Mouse (Mus musculus): Measurements from ENCODE around the gene Tjp2. TPM values are rescaled to one million over a fixed set of nuclear protein-coding genes. Genes with fewer than 3 reads are reported as not detected.

The Tjp2 gene
- polyA plus RNA-seq, 1 experiment, result 2.4 TPM

- H3K4me1 ChIP-seq (ENCODE audit: control insufficient read depth, insufficient read depth, insufficient read length), result no peaks in the 10 kb centered on the region
- no peaks in the 10 kb centered on the region for H3K36me3 ChIP-seq (ENCODE audit: control insufficient read depth, insufficient read depth, low read length)
- H3K27ac ChIP-seq (ENCODE audit: insufficient read depth, low read length), result no peak overlapping the region
- no peak overlapping the region for H3K4me3 ChIP-seq (ENCODE audit: extremely low read depth, insufficient read depth, insufficient read length)
- 86% methylated on average over 5 of the region's 5 CpGs for WGBS
- no peaks in the 10 kb centered on the region for H3K27me3 ChIP-seq (ENCODE audit: control insufficient read depth, insufficient read depth, low read length)
- TF ChIP-seq POLR2A (IDR thresholded peaks at IDR 0.05; ENCODE audit: low read depth, low read length), result no peak
- no peak for TF ChIP-seq CTCF (IDR thresholded peaks at IDR 0.05; ENCODE audit: extremely low read depth, insufficient read depth, insufficient read length, insufficient replicate concordance)
- DNase-seq (ENCODE audit: low read depth in 1 of 2, low spot score in 2 of 2), result no peak
These were observed 23.0 kb downstream of the Tjp2 start for GRCm38 (mm10) chr19:24201848-24202247.

GRCm38 (mm10) chr19:24200566-24200965 is 24.3 kb downstream of the Tjp2 start:
- Histone ChIP-seq H3K4me3 (ENCODE audit: extremely low read depth, insufficient read depth, insufficient read length) (no peak overlapping the region), H3K4me1 (ENCODE audit: control insufficient read depth, insufficient read depth, insufficient read length) (no peaks in the 10 kb centered on the region), H3K27me3 (ENCODE audit: control insufficient read depth, insufficient read depth, low read length) (no peaks in the 10 kb centered on the region), H3K27ac (ENCODE audit: insufficient read depth, low read length) (no peak overlapping the region), H3K36me3 (ENCODE audit: control insufficient read depth, insufficient read depth, low read length) (no peaks in the 10 kb centered on the region)
- no peak for TF ChIP-seq POLR2A (IDR thresholded peaks at IDR 0.05; ENCODE audit: low read depth, low read length)
- TF ChIP-seq CTCF (IDR thresholded peaks at IDR 0.05; ENCODE audit: extremely low read depth, insufficient read depth, insufficient read length, insufficient replicate concordance), result no peak
- DNase-seq (ENCODE audit: low read depth in 1 of 2, low spot score in 2 of 2), result no peak
- 92% methylated on average over 12 of the region's 12 CpGs for WGBS

GRCm38 (mm10) chr19:24198676-24199303 is 26.0 kb downstream of the Tjp2 start:
- no peaks in the 10 kb centered on the region for H3K36me3 ChIP-seq (ENCODE audit: control insufficient read depth, insufficient read depth, low read length)
- H3K4me3 ChIP-seq (ENCODE audit: extremely low read depth, insufficient read depth, insufficient read length), result no peak overlapping the region
- no peak for DNase-seq (ENCODE audit: low read depth in 1 of 2, low spot score in 2 of 2)
- H3K4me1 ChIP-seq (ENCODE audit: control insufficient read depth, insufficient read depth, insufficient read length), result no peaks in the 10 kb centered on the region
- 74% methylated on average over 11 of the region's 11 CpGs for WGBS
- no peak overlapping the region for H3K27ac ChIP-seq (ENCODE audit: insufficient read depth, low read length)
- H3K27me3 ChIP-seq (ENCODE audit: control insufficient read depth, insufficient read depth, low read length), result no peaks in the 10 kb centered on the region
- TF ChIP-seq POLR2A (IDR thresholded peaks at IDR 0.05; ENCODE audit: low read depth, low read length) (no peak), CTCF (IDR thresholded peaks at IDR 0.05; ENCODE audit: extremely low read depth, insufficient read depth, insufficient read length, insufficient replicate concordance) (no peak)

GRCm38 (mm10) chr19:24197338-24197737 is 27.5 kb downstream of the Tjp2 start:
- no peak for DNase-seq (ENCODE audit: low read depth in 1 of 2, low spot score in 2 of 2)
- H3K27me3 ChIP-seq (ENCODE audit: control insufficient read depth, insufficient read depth, low read length), result no peaks in the 10 kb centered on the region
- H3K27ac ChIP-seq (ENCODE audit: insufficient read depth, low read length), result no peak overlapping the region
- TF ChIP-seq POLR2A (IDR thresholded peaks at IDR 0.05; ENCODE audit: low read depth, low read length), result no peak
- TF ChIP-seq CTCF (IDR thresholded peaks at IDR 0.05; ENCODE audit: extremely low read depth, insufficient read depth, insufficient read length, insufficient replicate concordance), result no peak
- no peaks in the 10 kb centered on the region for H3K4me1 ChIP-seq (ENCODE audit: control insufficient read depth, insufficient read depth, insufficient read length)
- 69% methylated on average over 3 of the region's 3 CpGs for WGBS
- no peaks in the 10 kb centered on the region for H3K36me3 ChIP-seq (ENCODE audit: control insufficient read depth, insufficient read depth, low read length)
- no peak overlapping the region for H3K4me3 ChIP-seq (ENCODE audit: extremely low read depth, insufficient read depth, insufficient read length)

- Histone ChIP-seq H3K36me3 (ENCODE audit: control insufficient read depth, insufficient read depth, low read length) (no peaks in the 10 kb centered on the region), H3K27me3 (ENCODE audit: control insufficient read depth, insufficient read depth, low read length) (no peaks in the 10 kb centered on the region), H3K4me1 (ENCODE audit: control insufficient read depth, insufficient read depth, insufficient read length) (no peaks in the 10 kb centered on the region), H3K27ac (ENCODE audit: insufficient read depth, low read length) (no peak overlapping the region), H3K4me3 (ENCODE audit: extremely low read depth, insufficient read depth, insufficient read length) (no peak overlapping the region)
- TF ChIP-seq POLR2A (IDR thresholded peaks at IDR 0.05; ENCODE audit: low read depth, low read length) (no peak), CTCF (IDR thresholded peaks at IDR 0.05; ENCODE audit: extremely low read depth, insufficient read depth, insufficient read length, insufficient replicate concordance) (no peak)
- 90% methylated on average over 7 of the region's 7 CpGs for WGBS
- DNase-seq (ENCODE audit: low read depth in 1 of 2, low spot score in 2 of 2), result no peak
These were observed 29.6 kb downstream of the Tjp2 start for GRCm38 (mm10) chr19:24195224-24195623.

GRCm38 (mm10) chr19:24194216-24194615 is 30.6 kb downstream of the Tjp2 start:
- H3K36me3 ChIP-seq (ENCODE audit: control insufficient read depth, insufficient read depth, low read length), result no peaks in the 10 kb centered on the region
- H3K4me3 ChIP-seq (ENCODE audit: extremely low read depth, insufficient read depth, insufficient read length), result no peak overlapping the region
- no peaks in the 10 kb centered on the region for H3K4me1 ChIP-seq (ENCODE audit: control insufficient read depth, insufficient read depth, insufficient read length)
- WGBS, result 89% methylated on average over 4 of the region's 4 CpGs
- no peaks in the 10 kb centered on the region for H3K27me3 ChIP-seq (ENCODE audit: control insufficient read depth, insufficient read depth, low read length)
- no peak for DNase-seq (ENCODE audit: low read depth in 1 of 2, low spot score in 2 of 2)
- no peak overlapping the region for H3K27ac ChIP-seq (ENCODE audit: insufficient read depth, low read length)
- TF ChIP-seq POLR2A (IDR thresholded peaks at IDR 0.05; ENCODE audit: low read depth, low read length), result no peak
- TF ChIP-seq CTCF (IDR thresholded peaks at IDR 0.05; ENCODE audit: extremely low read depth, insufficient read depth, insufficient read length, insufficient replicate concordance), result no peak

GRCm38 (mm10) chr19:24192946-24193345 is 31.9 kb downstream of the Tjp2 start:
- WGBS, result 89% methylated on average over 5 of the region's 5 CpGs
- TF ChIP-seq CTCF (IDR thresholded peaks at IDR 0.05; ENCODE audit: extremely low read depth, insufficient read depth, insufficient read length, insufficient replicate concordance) (no peak), POLR2A (IDR thresholded peaks at IDR 0.05; ENCODE audit: low read depth, low read length) (no peak)
- Histone ChIP-seq H3K27ac (ENCODE audit: insufficient read depth, low read length) (no peak overlapping the region), H3K4me1 (ENCODE audit: control insufficient read depth, insufficient read depth, insufficient read length) (no peaks in the 10 kb centered on the region), H3K27me3 (ENCODE audit: control insufficient read depth, insufficient read depth, low read length) (no peaks in the 10 kb centered on the region), H3K4me3 (ENCODE audit: extremely low read depth, insufficient read depth, insufficient read length) (no peak overlapping the region), H3K36me3 (ENCODE audit: control insufficient read depth, insufficient read depth, low read length) (no peaks in the 10 kb centered on the region)
- no peak for DNase-seq (ENCODE audit: low read depth in 1 of 2, low spot score in 2 of 2)

Measured in spleen, adult 2 months (tissue).